In the genomic region with DNA sequence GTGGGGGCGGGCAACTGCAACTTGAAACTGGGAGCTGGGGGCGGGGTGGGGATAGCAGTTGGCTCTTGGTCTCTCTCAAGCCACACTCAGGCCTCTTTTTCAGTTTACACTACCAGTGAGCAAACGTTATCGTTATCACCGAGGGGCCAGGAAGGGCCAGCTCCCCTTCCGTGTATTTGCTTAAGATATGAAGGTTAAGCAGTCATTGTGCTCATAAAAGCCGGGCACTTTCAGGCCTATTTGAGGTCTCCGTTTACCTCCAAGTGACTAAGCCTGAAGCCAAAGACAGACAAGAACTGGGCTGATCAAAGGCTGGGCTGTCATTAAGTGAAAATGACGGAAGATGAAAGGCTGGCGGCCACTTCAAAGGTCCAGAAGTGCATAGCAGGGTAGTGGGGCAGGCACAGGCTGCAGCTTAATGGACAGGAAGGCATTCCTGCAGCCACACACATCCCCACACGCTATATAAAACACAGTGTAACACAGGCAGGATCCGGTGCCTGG, we compare ENCODE assay signal across 8 mouse cellular contexts.
DNase-seq lines count a peak whose midpoint lies in the region; ATAC-seq and TF ChIP-seq lines count a peak whose summit lies in the region.

No protein-coding gene starts in this region.

- H3K9ac ChIP-seq in hindbrain, embryonic 12.5 days: no peak overlapping the region
- H3K9ac ChIP-seq in stomach, embryonic 14.5 days (replicated peaks; ENCODE audit: low read depth, low read length): no peak overlapping the region

- peaks cover 69% of the 10 kb centered on the region for H3K4me1 ChIP-seq in hindbrain, embryonic 12.5 days
- H3K4me1 ChIP-seq in stomach, embryonic 14.5 days (ENCODE audit: control insufficient read depth, insufficient read depth, low read length): peaks cover 48% of the 10 kb centered on the region

- H3K27ac ChIP-seq in gastrocnemius, adult 2 months: peak overlapping the region; percentile 70
- H3K27ac ChIP-seq in hindbrain, embryonic 12.5 days: peak overlapping the region; percentile 67
- H3K27ac ChIP-seq in stomach, embryonic 14.5 days (ENCODE audit: low read length): peak overlapping the region; percentile 44; the same call in 1 of the 2 replicates

- TF ChIP-seq CTCF in gastrocnemius, adult 2 months (IDR thresholded peaks at IDR 0.05): no peak

- no peaks in the 10 kb centered on the region for H3K9me3 ChIP-seq in hindbrain, embryonic 12.5 days (replicated peaks)
- no peaks in the 10 kb centered on the region for H3K9me3 ChIP-seq in stomach, embryonic 14.5 days (ENCODE audit: control insufficient read depth, low read depth, low read length)

- H3K4me2 ChIP-seq in hindbrain, embryonic 12.5 days (replicated peaks): peak overlapping the region; percentile 30
- H3K4me2 ChIP-seq in stomach, embryonic 14.5 days (replicated peaks; ENCODE audit: low read depth, low read length): peak overlapping the region; percentile 22; the same call in 1 of the 2 replicates

- H3K27me3 ChIP-seq in hindbrain, embryonic 12.5 days: no peaks in the 10 kb centered on the region
- H3K27me3 ChIP-seq in stomach, embryonic 14.5 days (ENCODE audit: control insufficient read depth, insufficient read depth, low read length): no peaks in the 10 kb centered on the region

- no peak for DNase-seq in gastrocnemius, adult 2 months
- no peak for DNase-seq in gastrocnemius, postnatal 36 days
- DNase-seq in embryo, embryonic 10.5 days (ENCODE audit: low spot score): peak; percentile 86
- DNase-seq in lung, adult 18-20 months: peak; percentile 78 to 84
- DNase-seq in natural killer cell, adult 2 months (ENCODE audit: low spot score in 2 of 2): no peak
- no peak for DNase-seq in ovary, adult 18-20 months (ENCODE audit: low spot score)

- WGBS in hindbrain, embryonic 12.5 days: 6% methylated on average over 12 of the region's 12 CpGs
- 5% methylated on average over 12 of the region's 12 CpGs for WGBS in stomach, embryonic 14.5 days

- H3K4me3 ChIP-seq in gastrocnemius, adult 2 months: peak overlapping the region; percentile 31
- no peak overlapping the region for H3K4me3 ChIP-seq in hindbrain, embryonic 12.5 days
- H3K4me3 ChIP-seq in stomach, embryonic 14.5 days (ENCODE audit: low read depth, low read length): no peak overlapping the region

- ATAC-seq in hindbrain, embryonic 12.5 days (ENCODE audit: low FRiP score): no peak
- ATAC-seq in stomach, embryonic 14.5 days (ENCODE audit: insufficient number of reproducible peaks, insufficient read depth, low FRiP score, low read depth): peak; percentile 90

- intact Hi-C loops in gastrocnemius, adult 2 months (cut with DNase I): no loop called here
- intact Hi-C loops in gastrocnemius, postnatal 36 days (cut with DNase I): no loop called here

- H3K36me3 ChIP-seq in hindbrain, embryonic 12.5 days: 0 out of 2 replicates have a peak, but pooled peaks cover 3% of the 10 kb centered on the region
- peaks cover 4% of the 10 kb centered on the region; the same call in 1 of the 2 replicates for H3K36me3 ChIP-seq in stomach, embryonic 14.5 days (ENCODE audit: control insufficient read depth, insufficient read depth, low read length)

Comparison
In these comparisons a context has a peak if more than half of its experiments do, and no peak if none do; other contexts are left out.
1. DNase-seq: peak in embryo, embryonic 10.5 days (single experiment) and lung, adult 18-20 months (2 of 2); none in gastrocnemius, adult 2 months (single experiment), gastrocnemius, postnatal 36 days (0 of 2), natural killer cell, adult 2 months (0 of 2) and ovary, adult 18-20 months (single experiment).
2. Peak in every context shown above with its lines, with median percentiles within 50 percentile points of each other: H3K27ac ChIP-seq.